Mouse (Mus musculus) ovary, adult 18-20 months (tissue): ENCODE data around the gene Tas1r1.
"Not testable (repeated sequence)": the region's sequence is repeated elsewhere in the genome, so short reads cannot be mapped to it uniquely, and the experiment has no call there.

Experiments used
- DNase-seq: peaks from one replicate; pipeline ENCODE4 v3.0.0; 2022; ENCODE audit warnings: low spot score, mixed read lengths

Tas1r1 gene

DNA sequence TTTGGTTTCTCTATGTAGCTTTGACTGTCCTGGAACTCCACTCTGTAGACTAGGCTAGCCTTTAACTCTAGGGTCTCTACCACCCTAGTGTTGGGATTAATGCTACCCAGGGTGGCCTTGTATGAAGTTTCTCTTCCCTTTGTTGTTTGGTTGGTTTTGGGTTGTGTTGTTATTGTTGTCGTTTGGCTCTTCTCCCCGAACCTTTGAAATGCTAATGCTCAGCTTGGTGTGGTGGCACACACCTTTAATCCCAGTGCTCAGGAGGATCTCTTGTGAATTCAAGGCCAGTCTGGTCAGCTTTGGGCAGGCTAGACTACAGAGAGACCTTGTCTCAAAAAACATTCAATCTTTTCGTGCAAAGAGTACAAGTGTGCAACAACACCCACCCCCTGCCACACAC is 4.8 kb upstream of the Tas1r1 start:
- no peak for DNase-seq

DNA sequence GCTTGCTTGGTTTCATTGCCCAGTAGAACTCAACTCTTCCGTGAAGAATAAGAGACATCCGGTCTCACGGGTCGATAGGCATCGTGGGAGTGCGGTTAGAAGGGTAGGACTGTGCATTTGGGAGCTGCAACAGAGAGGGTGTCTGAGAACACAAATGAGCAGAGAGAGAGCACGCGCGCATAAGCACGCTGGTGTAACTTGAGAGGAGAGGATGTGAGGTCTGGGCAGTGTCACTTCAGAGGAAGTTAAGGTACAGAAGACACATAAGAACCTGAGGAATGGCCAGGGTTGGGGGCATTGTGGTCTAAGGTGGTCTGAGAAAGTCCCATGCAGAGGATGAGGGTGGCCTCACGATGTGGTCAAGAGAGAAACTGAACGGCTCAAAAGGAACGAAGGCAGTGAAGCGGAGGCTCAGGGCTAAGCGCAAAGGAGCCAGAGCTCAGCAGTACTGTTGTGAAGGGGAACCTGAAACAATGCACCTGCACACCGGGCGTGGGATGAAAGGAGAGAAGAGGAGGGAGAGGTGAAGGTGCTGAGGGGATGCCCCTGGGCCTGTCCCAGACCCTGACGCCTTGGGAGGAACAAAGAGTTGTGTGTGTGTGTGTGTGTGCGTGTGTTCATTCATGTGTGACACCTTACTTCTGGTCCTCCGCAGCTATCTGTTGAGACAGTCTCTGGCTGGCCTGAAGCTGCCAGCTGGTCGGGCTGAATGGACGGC is 3.7 kb upstream of the Tas1r1 start:
- DNase-seq, result no peak

DNA sequence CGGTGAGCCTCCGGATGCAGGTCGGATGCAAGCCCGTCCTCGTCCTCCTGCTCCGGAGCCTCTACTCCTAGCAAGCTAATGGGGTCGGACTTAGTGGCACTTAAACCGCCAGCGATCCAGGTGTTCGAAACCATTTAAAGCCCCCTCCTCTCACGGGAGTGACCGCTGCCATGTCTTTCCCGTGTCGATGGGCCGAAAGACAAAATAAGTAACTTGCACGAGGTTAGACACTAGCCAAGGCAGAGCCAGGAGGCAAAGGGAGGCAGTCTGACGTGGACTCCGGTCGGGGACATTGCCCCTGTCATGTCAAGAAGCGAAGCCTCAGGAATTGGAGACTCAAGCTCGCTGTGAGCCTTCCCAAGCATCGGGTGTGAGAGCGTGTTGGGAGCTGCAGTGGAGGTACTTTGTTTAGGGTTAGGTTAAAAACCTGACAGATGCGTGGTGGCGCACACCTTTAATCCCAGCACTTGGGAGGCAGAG is 1.5 kb upstream of the Tas1r1 start:
- no peak for DNase-seq

DNA sequence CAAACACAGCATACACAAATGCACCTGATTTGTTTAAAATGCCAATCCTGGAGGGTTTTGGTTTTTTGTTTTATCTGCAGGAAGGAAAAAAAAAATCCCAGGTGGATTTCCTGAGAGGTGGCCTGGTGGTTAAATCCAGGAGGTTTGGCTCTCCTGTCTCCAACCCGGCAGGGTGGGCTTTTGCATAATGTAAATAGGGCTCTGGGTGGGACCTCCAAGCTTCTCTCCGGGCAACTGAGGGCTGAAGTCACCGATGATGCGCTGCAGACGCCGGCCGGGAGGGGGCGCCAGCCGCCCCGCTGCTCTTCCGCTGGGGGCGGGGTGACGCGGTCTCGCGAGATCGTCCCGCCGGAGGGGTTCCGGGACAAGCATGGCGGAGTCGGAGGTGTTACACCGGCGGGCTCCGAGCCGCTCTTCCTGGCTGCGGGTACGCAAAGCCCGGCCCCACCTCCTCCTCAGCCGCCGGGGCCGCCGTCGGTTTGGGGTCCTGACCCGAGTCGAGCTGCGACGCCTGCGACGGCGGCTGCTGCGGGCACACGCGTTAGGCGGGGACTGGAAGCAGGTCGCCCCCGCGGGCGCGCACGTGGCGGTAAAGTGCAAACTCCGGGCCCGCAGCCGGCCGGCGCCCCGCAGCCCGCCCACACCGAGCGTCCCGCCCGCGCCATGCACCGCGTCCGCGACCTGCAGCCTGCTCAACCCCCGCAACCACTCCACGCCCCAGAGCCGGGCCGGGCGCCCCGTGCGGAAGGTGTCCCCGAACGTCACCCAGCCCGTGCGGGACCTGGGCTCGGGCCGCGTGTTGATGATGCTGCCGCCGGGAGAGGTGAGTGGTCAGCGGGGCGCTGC is 840 bp upstream of the Tas1r1 start, which contains the start of gene Nol9:
Nol9 (plus strand) TSS at position 337 of the 846 bp plus-strand sequence.
- DNase-seq, result peak; percentile 82

DNA sequence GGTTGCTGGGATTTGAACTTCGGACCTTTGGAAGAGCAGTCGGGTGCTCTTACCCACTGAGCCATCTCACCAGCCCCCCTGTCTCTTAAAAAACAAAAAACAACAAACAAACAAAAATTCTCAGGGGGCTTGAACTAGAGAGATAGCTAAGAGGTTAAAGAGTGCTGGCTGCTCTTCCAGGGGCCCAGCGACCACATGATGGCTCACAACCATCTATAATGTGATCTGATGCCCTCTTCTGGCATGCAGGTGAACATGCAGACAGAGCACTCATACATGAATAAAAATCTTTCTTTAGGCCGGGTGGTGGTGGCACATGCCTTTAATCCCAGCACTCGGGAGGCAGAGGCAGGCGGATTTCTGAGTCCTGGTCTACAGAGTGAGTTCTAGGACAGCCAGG is 1.9 kb downstream of the Tas1r1 start:
- DNase-seq, result not testable (repeated sequence)

DNA sequence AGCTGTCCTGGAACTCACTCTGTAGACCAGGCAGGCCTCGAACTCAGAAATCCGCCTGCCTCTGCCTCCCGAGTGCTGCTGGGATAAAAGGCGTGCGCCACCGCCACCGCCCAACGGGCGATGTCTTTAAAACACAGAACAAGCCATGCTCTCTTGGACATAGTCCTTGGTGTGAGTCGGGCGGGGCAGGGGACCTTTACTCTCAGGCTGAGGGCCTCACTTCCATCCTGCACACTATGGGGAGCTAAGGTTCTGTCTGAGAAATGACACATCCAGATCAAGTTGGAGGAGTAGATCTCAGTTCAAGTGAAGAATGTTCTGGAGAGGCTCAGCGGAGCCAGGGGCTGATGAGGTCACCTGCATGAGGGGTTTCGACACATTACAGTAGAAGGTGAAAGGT is 5.4 kb downstream of the Tas1r1 start:
- DNase-seq, result no peak

DNA sequence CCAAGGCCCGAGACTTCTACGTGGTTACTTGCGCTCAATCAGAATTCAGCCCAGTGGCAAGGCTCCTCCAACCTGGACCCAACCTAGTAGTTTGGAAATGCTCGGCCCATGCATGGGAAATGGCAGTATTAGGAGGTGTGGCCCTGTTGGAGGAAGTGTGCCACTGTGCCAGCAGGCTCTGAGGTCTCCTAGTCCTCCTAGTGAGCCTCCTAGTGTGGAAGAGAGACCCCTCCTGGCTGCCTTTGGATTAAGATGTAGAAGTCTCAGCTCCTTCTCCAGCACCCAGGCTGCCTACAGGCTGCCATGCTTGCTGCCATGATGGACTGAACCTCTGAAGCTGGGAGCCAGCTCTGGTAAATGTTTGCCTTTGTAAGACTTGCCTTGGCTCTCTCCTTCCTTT is 8.4 kb downstream of the Tas1r1 start:
- no peak for DNase-seq

DNA sequence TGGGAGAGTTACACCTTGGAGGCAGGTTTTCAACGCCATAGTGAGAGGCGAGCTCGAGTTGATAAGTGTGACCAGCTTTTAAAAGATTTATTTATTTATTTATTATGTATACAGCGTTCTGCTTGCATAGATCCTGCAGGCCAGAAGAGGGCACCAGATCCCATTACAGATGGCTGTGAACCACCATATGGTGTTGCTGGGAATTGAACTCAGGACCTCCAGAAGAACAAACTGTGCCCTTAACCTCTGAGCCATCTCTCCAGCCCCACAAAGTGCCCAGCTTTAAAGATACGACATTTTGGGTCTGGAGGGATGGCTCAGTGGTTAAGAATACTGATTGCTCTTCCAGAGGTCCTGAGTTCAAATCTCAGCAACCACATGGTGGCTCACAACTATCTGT is 9.3 kb downstream of the Tas1r1 start:
- no peak for DNase-seq

DNA sequence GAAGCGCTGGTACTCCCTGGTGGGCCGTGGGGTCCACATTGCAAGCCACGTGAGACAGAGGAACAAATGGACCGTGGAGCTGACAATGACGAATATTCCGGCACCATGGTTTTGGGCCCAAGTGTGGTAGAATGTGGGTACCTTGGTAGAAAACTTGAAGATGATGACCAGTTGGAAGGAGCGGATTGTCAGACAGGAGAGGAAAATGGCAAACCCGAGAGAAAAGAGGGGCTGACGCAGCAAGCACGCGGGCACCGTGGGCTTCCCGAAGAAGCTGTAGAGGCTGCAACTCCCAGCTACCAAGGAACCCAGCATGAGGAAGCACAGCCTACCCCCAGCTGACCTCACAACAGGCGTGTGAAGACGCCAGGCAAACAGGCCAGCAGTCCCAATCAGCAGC is 9.9 kb downstream of the Tas1r1 start:
- DNase-seq, result no peak

DNA sequence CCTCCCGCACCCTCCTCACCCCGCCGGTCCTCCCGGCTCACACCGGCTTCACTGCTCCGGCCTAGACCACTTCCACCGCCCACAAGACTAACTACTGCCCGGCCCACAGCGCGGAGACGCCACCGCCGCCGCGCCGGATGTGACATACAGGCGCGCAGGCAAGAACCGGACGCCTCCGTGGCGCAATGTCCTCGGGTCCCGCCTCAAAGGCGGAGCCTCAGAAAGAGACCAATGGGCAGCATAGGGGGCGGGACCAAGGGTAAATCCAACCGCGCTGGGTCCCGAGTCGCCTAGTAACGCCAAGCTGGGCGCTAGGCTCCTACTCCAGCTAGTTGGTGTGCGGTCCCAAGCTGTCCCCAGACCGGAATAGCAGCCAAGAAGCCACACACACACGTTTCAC is 10.8 kb downstream of the Tas1r1 start, which contains the start of gene Zbtb48:
Zbtb48 (minus strand) TSS at position 148 of the 400 bp plus-strand sequence.
- peak; percentile 93 for DNase-seq

DNA sequence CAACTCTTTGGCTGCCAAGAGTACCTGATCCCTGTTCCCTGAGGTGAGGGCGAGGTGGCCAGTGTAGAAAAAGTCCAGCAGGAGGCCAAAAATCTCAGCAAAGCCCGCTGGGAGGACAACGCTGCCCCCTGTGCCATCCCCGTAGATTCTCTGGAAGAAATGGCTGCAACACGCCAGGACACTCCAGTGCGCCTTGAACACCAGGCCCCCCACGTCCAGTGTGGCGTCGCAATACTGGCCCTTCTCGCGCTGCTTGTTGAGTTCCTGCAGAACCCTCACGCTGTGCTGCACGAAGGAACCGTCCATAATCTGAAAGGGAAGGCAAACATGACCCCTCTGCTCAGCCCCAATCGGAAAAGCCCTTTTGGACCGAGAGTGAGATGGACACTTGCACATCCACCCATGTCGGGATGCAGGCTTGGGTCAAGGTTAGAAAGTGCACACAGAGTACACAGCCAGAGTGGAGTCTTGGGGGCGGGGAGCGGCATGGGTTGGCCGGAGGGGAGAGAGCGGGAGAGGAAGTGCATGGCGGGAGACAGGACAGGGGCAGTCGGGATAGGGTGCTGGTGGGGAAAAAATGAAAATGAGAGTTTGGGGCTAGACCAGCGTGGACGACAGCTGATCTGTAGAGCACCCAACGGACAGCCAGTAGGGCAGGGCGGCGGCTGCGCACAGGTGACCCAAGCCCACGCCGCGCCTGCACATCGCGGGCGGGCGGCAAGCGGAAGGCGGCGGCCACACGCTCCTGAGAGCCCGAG is 11.4 kb downstream of the Tas1r1 start:
- DNase-seq, result no peak

DNA sequence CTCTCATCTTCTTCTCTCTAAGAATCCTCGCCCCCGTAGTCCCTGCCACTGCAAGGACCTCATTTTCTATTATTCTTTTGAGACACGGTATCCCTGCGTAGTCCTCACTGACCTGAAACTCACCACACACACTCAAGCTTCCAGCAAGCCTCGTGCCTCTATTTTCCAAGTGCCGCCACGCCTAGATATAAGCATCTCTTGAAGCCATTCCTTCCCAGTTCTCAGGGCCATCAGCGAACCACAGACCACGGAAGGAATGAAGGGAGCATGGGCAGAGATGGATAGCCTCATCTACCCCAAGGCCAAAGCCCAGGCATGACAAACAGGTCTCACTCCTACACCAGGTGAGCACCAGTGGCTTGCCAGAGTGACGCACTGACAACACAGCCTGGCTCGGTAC is 13.8 kb downstream of the Tas1r1 start:
- DNase-seq, result no peak

DNA sequence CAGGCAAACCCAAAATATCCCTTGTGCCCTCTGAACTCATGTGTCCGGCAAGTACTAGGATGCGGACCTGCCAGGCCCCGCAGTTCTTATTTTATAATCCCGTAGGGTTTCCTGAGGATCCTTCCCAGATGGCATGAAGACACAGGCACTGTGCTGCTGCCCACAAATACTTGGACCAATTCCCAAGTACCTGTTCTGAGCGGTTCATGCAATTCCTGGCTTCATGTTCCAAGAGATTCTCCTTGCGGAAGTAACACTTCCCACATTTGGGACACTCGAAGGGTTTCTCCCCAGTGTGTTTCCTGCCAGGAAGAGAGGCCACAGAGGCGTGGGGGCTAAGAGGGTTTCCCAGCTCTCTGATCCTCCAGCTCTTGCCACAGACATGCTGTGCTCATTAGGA is 15.9 kb downstream of the Tas1r1 start:
- no peak for DNase-seq

DNA sequence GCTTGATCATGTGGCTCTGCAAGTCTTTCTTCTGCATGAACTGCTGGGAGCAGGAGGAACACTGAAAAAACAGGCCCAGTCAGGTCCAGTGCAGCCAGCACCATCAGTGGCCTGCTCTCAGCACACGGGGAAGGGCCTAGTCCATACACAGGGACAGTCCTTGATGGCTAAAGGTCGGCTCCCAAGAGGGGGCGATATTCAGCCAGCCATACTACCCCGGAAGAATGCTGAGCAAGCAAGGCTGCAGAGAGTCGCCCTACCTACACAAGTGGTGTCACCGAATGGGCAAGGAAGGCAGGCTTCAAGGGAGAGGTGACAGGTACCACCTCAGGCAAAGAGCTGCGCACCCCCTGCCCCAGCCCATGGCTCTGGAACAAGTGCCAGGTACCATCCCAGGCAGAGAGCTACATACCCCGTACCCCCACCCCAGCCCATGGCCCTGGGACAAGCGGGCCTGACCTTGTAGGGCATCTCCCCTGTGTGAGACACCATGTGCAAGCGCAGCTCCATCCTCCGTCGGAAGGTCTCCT is 16.7 kb downstream of the Tas1r1 start:
- DNase-seq, result no peak

DNA sequence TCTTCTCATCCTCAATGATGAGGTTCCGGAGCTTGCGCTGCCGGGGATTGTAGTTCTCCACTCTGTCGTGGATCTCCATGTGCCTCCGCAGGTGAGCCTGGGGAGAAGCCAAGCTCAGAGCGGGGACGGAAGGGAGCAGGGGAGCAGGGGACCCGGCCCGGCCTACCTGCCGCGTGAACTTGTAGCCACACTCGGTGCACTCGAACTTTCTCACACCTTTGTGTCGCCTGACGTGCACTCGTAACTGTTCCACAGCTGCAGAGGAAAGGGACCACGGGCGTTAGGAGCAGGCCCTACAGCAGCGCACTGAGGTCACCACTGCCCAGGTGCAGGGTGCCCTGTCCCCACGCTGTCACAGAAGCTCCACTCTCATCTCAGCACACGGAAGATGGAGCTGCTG is 18.3 kb downstream of the Tas1r1 start:
- DNase-seq, result no peak

DNA sequence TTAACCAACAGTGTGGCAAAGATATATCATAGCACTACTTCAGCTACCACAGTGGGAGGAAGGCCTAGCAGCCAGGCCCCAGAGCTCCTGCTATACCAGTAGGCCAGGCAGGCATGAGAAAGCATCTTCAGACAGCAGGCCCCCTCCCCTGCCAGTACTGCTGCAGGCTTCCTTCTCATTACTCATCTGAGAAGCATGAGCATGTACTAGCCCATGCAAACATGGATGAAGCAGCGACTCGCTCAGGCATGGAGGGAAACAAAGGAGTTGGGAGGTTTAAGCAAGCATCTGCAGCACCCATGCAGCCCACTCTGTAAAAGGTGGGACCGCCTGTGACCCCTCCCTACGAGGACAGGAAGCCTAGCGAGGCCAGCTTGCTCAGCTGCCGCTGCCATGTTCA is 19.3 kb downstream of the Tas1r1 start:
- DNase-seq, result no peak

DNA sequence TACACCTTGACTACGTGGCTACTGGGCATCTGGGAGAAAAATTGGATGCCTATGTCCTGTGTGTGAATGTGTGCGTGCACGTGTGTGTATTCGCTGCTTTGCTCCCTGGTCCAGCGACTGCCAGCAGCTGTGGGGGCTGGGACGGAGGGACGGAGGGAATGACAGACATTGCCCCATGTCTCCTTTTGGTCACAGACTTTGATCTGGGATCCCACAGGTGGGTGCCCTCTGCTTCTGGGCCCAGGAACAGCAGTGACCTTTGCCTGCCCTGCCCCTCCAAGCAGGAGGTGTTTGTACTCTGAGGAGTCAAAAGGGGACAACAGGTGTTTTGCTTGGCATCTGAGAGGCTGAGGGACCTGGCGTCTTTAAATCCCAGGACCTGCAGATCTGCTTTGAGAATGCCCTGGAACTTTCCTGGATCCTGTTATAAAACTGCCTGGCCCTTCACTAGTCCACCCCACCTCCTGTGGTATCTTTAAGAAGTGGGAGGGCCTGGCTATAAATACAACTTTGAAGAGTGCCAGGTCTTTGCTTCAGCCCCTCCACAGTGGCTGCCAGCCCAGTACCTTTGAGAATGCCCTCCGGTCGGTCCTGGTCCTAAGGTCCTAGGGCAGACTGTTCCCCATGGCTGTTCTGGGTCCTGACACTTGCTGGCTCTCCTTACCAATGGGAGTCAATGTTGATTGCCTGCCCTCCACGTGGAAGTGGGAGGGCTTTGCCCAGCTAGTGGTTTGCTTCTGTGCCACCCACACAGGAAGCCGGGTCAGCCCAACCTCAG is 25.1 kb downstream of the Tas1r1 start:
- peak; percentile 63 for DNase-seq

DNA sequence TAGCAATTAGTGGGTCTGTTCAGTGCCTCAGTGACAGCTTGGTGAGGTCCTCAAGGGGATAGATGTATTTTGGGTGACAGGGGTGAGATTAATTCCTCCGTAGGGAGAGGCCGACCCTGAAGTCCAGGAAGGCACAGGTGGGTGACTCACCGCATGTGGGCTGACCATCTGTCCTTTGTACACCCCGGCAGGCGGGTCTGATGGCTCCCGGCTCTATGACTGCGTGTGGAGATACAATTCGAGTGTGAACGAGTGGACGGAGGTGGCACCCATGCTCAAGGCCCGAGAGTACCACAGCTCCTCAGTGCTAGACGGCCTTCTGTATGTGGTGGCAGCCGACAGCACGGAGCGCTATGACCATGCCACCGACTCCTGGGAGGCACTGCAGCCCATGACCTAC is 26.3 kb downstream of the Tas1r1 start:
- no peak for DNase-seq

DNA sequence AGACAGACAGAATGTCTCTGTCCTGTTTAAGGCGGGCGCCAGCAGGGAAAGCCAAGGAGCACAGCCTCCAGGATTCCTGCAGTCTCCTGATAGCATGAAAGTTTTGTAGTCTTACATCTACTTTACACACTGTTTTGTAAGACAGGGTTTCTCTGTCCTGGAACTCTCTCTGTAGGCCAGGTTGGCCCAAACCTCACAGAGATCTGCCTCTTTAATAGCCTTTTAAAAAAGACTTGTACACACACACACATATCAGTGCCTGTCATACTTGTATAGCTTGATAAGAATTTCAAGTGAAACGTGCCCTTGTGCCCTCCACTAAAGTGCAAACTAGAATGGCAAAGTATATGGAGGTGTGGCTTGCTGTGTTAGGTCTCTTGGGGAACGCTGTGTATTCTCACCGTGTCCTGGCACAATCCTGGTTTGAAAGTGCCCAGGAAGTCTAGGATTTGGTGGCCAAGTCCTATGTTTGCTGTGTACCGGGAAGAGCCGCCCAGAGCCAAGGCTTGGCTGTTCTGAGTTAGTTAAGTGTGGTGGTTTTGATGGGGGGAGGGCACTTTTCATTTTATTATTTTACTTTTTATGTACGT is 27.1 kb downstream of the Tas1r1 start:
- no peak for DNase-seq

DNA sequence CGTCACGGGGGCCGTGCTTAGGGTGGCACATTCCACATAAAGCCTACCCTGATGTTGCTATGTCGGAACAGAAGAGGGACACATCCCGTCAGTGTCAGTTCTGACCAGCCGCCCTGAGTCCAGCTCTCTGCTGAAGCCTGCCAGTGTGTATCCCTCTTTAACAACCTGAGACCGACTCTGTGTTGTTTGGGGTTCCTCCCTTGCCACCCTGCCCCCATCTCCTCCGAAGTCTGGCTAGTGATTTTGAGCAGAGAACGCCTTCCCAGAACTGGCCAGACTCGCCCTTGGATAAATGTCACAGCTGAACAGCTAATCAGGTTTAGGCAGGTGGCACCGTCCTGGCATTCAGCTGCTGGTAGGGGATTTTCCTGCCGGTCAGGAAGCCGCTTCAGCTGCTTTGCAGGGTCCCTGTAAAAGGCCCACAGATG is 27.6 kb downstream of the Tas1r1 start:
- no peak for DNase-seq
